ENCODE assay signal across 8 mouse cellular contexts in the genomic region with DNA sequence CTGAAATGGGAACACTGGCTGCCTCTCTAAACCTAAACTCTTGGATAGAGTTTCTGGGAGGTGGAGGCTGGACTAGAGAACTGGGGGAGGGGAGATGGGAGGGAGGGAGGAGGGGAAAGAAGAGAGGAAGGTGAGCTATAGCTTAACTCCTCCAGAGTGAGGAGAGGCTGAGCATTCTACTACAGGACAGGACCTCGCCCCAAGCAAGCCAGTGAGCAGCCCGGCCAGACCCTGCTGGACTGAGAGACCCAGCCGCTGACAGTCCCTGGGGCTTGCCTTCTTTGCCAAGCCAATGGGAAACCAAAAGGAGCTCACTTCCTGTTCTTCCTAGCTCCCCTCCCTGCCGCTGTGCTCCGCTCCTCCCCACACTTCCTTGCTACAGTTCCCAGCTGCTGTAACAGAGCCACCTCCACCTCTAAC. TPM values are rescaled to one million over a fixed set of nuclear protein-coding genes. Genes with fewer than 3 reads are reported as not detected.
A peak's percentile ranks its signal among the peaks of the same experiment; 100 is the strongest.
DNase-seq lines count a peak whose midpoint lies in the region; ATAC-seq lines count a peak whose summit lies in the region.

No protein-coding gene starts in this region.

- no peak overlapping the region for H3K27ac ChIP-seq in heart, embryonic 14.5 days (replicated peaks in 1 of 2; ENCODE audit: control insufficient read depth in 1 of 2, insufficient read depth in 1 of 2, low read depth in 2 of 2, low read length in 2 of 2)
- peak overlapping the region; percentile 74 for H3K27ac ChIP-seq in limb, embryonic 10.5 days
- H3K27ac ChIP-seq in stomach, embryonic 14.5 days (ENCODE audit: low read length) = peak overlapping the region; percentile 13; the same call in 1 of the 2 replicates

- peak; percentile 39 to 41 for DNase-seq in right cerebral cortex, postnatal 10 days (ENCODE audit: low spot score in 2 of 2)
- DNase-seq in right cerebral cortex, postnatal 36 days (ENCODE audit: low spot score in 2 of 2) = no peak
- no peak for DNase-seq in limb, embryonic 10.5 days (ENCODE audit: low spot score)
- DNase-seq in urinary bladder, adult 18-20 months (ENCODE audit: low spot score in 2 of 2) = no peak
- no peak for DNase-seq in urinary bladder, postnatal 25 days (ENCODE audit: low spot score)
- DNase-seq in layer of hippocampus, adult 9-10 months (ENCODE audit: low spot score) = no peak

- 0 out of 2 replicates have a peak, but pooled peaks cover 8% of the 10 kb centered on the region for H3K27me3 ChIP-seq in heart, embryonic 14.5 days (ENCODE audit: control insufficient read depth, insufficient read depth, low read length)
- H3K27me3 ChIP-seq in limb, embryonic 10.5 days (ENCODE audit: low read depth, poor library complexity, severe bottlenecking) = peaks cover 42% of the 10 kb centered on the region
- H3K27me3 ChIP-seq in stomach, embryonic 14.5 days (ENCODE audit: control insufficient read depth, insufficient read depth, low read length) = no peaks in the 10 kb centered on the region

- no peak overlapping the region for H3K9ac ChIP-seq in heart, embryonic 14.5 days (ENCODE audit: low read length)
- H3K9ac ChIP-seq in stomach, embryonic 14.5 days (replicated peaks; ENCODE audit: low read depth, low read length) = no peak overlapping the region

- no peaks in the 10 kb centered on the region for H3K9me3 ChIP-seq in heart, embryonic 14.5 days (ENCODE audit: control insufficient read depth, low read length)
- H3K9me3 ChIP-seq in limb, embryonic 10.5 days (replicated peaks) = no peaks in the 10 kb centered on the region
- H3K9me3 ChIP-seq in stomach, embryonic 14.5 days (ENCODE audit: control insufficient read depth, low read depth, low read length) = no peaks in the 10 kb centered on the region

- no peak overlapping the region for H3K4me3 ChIP-seq in heart, embryonic 14.5 days (ENCODE audit: control insufficient read depth in 1 of 2, insufficient read depth in 1 of 2, low read depth in 1 of 2, low read length in 2 of 2)
- H3K4me3 ChIP-seq in limb, embryonic 10.5 days = no peak overlapping the region
- H3K4me3 ChIP-seq in stomach, embryonic 14.5 days (ENCODE audit: low read depth, low read length) = no peak overlapping the region

- ATAC-seq in heart, embryonic 14.5 days (ENCODE audit: insufficient number of reproducible peaks, insufficient read depth, low FRiP score, low read depth) = peak; percentile 30; the same call in 1 of the 2 replicates
- ATAC-seq in stomach, embryonic 14.5 days (ENCODE audit: insufficient number of reproducible peaks, insufficient read depth, low FRiP score, low read depth) = peak; percentile 38; the same call in 1 of the 2 replicates

- H3K36me3 ChIP-seq in heart, embryonic 14.5 days (ENCODE audit: control insufficient read depth, insufficient read depth, low read length) = peaks cover 38% of the 10 kb centered on the region
- peaks cover 3% of the 10 kb centered on the region; the same call in 1 of the 2 replicates for H3K36me3 ChIP-seq in limb, embryonic 10.5 days
- peaks cover 14% of the 10 kb centered on the region; the same call in 1 of the 2 replicates for H3K36me3 ChIP-seq in stomach, embryonic 14.5 days (ENCODE audit: control insufficient read depth, insufficient read depth, low read length)

- H3K4me2 ChIP-seq in heart, embryonic 14.5 days (ENCODE audit: low read length) = peak overlapping the region; percentile 31
- H3K4me2 ChIP-seq in stomach, embryonic 14.5 days (replicated peaks; ENCODE audit: low read depth, low read length) = peak overlapping the region; percentile 28; the same call in 1 of the 2 replicates

- H3K4me1 ChIP-seq in heart, embryonic 14.5 days (ENCODE audit: control insufficient read depth in 2 of 2, insufficient read depth in 2 of 2, low read length in 2 of 2) = peaks cover 0 to 3% of the 10 kb centered on the region in 2 experiments; a peak in 1 of 4 replicates
- H3K4me1 ChIP-seq in limb, embryonic 10.5 days = peaks cover 18% of the 10 kb centered on the region
- 0 out of 2 replicates have a peak, but pooled peaks cover 3% of the 10 kb centered on the region for H3K4me1 ChIP-seq in stomach, embryonic 14.5 days (ENCODE audit: control insufficient read depth, insufficient read depth, low read length)

- 16% methylated on average over 5 of the region's 5 CpGs for WGBS in heart, embryonic 14.5 days
- 17% methylated on average over 5 of the region's 5 CpGs for WGBS in limb, embryonic 10.5 days
- 16% methylated on average over 5 of the region's 5 CpGs for WGBS in stomach, embryonic 14.5 days

RNA-seq across cellular contexts. Expression of a gene that starts 19.6 kb away (rescaled TPM):
- 7.3 and 7.7 TPM in 2 replicates for polyA plus RNA-seq in heart, embryonic 14.5 days (2014; fragmentation: Nextera tagmentation; extraction: Ambion mirVana)
- 1.5 and 2.0 TPM in 2 replicates for polyA plus RNA-seq in limb, embryonic 10.5 days (2016; fragmentation: Nextera tagmentation; extraction: Ambion mirVana)
- polyA plus RNA-seq in stomach, embryonic 14.5 days (2014; fragmentation: Nextera tagmentation; extraction: Ambion mirVana) = 10.4 and 16.1 TPM in 2 replicates

RNA-seq across cellular contexts. Expression of a gene that starts 37.8 kb away (rescaled TPM):
- polyA plus RNA-seq in heart, embryonic 14.5 days (2014; fragmentation: Nextera tagmentation; extraction: Ambion mirVana) = 44.1 and 47.5 TPM in 2 replicates
- polyA plus RNA-seq in limb, embryonic 10.5 days (2016; fragmentation: Nextera tagmentation; extraction: Ambion mirVana) = 116 and 135 TPM in 2 replicates
- polyA plus RNA-seq in stomach, embryonic 14.5 days (2014; fragmentation: Nextera tagmentation; extraction: Ambion mirVana) = 71.2 and 86.0 TPM in 2 replicates

RNA-seq across cellular contexts. Expression of a gene that starts 46.2 kb away (rescaled TPM):
- 12.8 and 16.0 TPM in 2 replicates for polyA plus RNA-seq in heart, embryonic 14.5 days (2014; fragmentation: Nextera tagmentation; extraction: Ambion mirVana)
- 7.5 and 8.9 TPM in 2 replicates for polyA plus RNA-seq in limb, embryonic 10.5 days (2016; fragmentation: Nextera tagmentation; extraction: Ambion mirVana)
- polyA plus RNA-seq in stomach, embryonic 14.5 days (2014; fragmentation: Nextera tagmentation; extraction: Ambion mirVana) = 15.4 and 18.0 TPM in 2 replicates

RNA-seq across cellular contexts. Expression of a gene that starts 48.5 kb away (rescaled TPM):
- polyA plus RNA-seq in heart, embryonic 14.5 days (2014; fragmentation: Nextera tagmentation; extraction: Ambion mirVana) = 0.42 and 0.72 TPM in 2 replicates
- polyA plus RNA-seq in limb, embryonic 10.5 days (2016; fragmentation: Nextera tagmentation; extraction: Ambion mirVana) = 0.59 and 1.5 TPM in 2 replicates
- 43.6 and 53.7 TPM in 2 replicates for polyA plus RNA-seq in stomach, embryonic 14.5 days (2014; fragmentation: Nextera tagmentation; extraction: Ambion mirVana)

Comparison
In these comparisons a context has a peak if more than half of its experiments do, and no peak if none do; other contexts are left out.
1. DNase-seq: peak in right cerebral cortex, postnatal 10 days (2 of 2); none in right cerebral cortex, postnatal 36 days (0 of 2), limb, embryonic 10.5 days (single experiment), urinary bladder, adult 18-20 months (0 of 2), urinary bladder, postnatal 25 days (single experiment) and layer of hippocampus, adult 9-10 months (single experiment).
2. H3K27ac ChIP-seq: peak in limb, embryonic 10.5 days (single experiment) and stomach, embryonic 14.5 days (single experiment); none in heart, embryonic 14.5 days (0 of 2).